Mouse (Mus musculus) left cerebral cortex, adult 2 months (tissue): ENCODE measurements at regions not wholly inside any gene's neighbourhood (a gene's known extent, or its start where the extent isn't known, plus 50 kb on each side); places are given as distances from the start of the nearest gene placed in this dataset.
"Not testable (repeated sequence)": the region's sequence is repeated elsewhere in the genome, so short reads cannot be mapped to it uniquely, and the experiment has no call there.

Experiments
- DNase-seq, 2 experiments: peaks; one replicate each; pipeline ENCODE4 v3.0.0; 2021 to 2022; ENCODE audit warnings: low spot score in 2 of 2, mixed read lengths in 1 of 2; ENCODE audit errors: extremely low spot score in 1 of 2
- H3K27ac ChIP-seq: fragments of 200-600 bp; 2 replicates; pipeline ENCODE4 v1.8.1; 2022
- H3K4me3 ChIP-seq: fragments of 200-600 bp; 2 replicates; pipeline ENCODE4 v1.8.1; 2022
- CTCF ChIP-seq: fragments of 200-600 bp; IDR thresholded peaks from 2 replicates; pipeline ENCODE4 v1.8.1; 2022; ENCODE audit warnings: antibody characterized with exemption, mild to moderate bottlenecking, moderate library complexity
- intact Hi-C: fragments of 180-260 bp; cut with DNase I; formaldehyde crosslinking; loops from one replicate; pipeline ENCODE4 v1.15.1; 2025

DNA sequence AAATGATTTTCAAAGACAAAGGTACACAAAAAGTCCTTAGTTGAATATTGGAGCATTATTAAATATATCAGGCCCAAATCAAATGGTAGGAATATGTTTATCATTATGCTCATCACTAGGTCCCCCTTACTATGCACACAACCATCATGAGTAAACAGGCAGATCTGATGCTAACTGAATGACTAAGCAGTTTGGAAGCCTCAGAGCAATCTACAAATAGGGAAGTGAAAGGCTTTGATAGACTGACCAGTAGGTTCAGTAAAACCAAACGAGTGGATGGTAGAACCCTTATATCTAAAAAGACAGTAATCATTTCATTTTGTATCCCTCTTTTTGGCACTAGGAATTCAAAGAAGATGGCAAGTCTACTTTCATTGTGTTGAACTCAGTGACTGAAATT is 1039.5 kb upstream of the Gje1 start:
- DNase-seq, result no peak
- intact Hi-C loops, result no loop called here

DNA sequence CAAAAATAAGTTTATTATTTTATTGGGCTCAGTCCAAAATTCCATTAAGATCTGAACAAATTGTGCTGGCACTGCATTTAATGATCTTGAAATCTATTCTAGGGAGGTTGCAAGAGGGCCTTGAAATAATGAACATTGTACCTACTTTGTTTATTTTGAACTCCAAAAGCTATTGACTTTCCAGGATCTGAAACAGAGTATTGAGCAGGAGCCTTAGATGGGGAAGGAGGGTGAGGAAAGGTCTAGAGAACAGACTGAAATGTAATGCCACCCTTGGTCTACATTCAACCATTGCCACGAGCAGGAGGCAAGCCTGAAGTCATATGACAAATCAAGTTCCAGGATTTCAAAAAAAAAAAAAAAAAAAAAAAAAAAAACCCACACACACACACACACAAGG is 1028.9 kb upstream of the Gje1 start:
- intact Hi-C loops, result no loop called here
- H3K4me3 ChIP-seq, result no peak overlapping the region
- no peak for DNase-seq
- no peak for TF ChIP-seq CTCF
- no peak overlapping the region for H3K27ac ChIP-seq

More for the DNA sequence above, 1039.5 kb upstream of the Gje1 start:
- H3K4me3 ChIP-seq, result no peak overlapping the region
- TF ChIP-seq CTCF, result no peak
- H3K27ac ChIP-seq, result no peak overlapping the region

DNA sequence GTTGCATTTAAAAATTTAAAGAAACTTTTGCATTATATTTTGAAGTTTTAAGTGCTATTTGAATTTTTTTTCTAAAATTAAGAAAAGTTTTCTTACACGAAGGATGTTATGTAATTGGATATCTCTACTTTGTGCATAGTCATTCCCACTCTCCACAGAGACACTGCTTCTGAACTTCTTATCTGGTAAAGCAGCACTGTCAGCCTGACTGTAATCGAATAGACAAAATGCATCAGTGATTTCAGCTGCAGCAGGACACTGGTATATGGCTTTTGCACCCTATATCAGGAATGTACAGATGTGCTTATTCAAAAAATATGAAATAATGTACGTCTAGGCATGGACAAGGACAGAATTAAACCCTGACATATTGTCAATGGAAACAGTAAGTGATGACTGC is 1020.6 kb upstream of the Gje1 start:
- TF ChIP-seq CTCF, result no peak
- Histone ChIP-seq H3K27ac (no peak overlapping the region), H3K4me3 (no peak overlapping the region)
- intact Hi-C loops, result no loop called here
- no peak for DNase-seq

DNA sequence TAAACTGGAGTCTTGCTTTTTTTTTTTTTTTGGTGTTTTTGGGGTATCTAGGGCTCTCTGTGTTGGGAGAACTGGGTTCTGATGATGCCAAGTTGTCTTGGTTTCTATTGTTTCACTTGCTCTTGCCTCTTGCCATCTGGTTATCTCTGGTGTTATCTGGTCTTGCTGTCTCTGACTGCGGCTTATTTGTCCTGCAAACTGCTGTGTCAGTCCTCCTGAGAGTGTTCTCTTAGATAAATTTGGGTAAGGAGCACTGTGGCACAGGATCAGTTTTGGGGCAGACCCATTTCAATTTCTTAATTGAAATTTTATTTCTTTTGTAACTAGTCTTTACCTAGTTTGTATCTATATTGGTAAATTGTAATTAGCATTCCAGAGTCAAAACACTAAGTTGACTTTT is 1013.3 kb upstream of the Gje1 start:
- no peak for TF ChIP-seq CTCF
- intact Hi-C loops, result no loop called here
- Histone ChIP-seq H3K4me3 (no peak overlapping the region), H3K27ac (no peak overlapping the region)
- DNase-seq, result no peak

DNA sequence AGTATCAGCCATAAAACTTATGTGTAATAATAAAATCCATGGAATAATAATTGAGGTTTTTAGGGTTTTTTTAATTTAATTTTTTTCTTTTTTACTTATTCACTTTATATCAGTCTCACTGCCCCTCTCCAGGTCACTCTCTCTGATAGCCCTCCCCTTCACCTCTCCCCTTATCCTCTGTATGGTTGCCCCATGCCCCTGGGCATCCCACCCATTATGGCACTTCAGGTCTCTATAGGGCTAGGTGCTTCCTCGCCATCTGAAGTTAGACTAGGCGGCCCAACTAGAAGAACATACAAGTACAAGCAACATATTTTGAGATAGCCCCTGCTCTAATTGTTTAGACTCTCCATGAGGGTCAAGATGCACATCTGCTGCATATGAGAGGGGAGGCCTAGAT is 979.9 kb upstream of the Gje1 start:
- no peak for TF ChIP-seq CTCF
- Histone ChIP-seq H3K27ac (no peak overlapping the region), H3K4me3 (no peak overlapping the region)
- no peak for DNase-seq
- intact Hi-C loops, result no loop called here

DNA sequence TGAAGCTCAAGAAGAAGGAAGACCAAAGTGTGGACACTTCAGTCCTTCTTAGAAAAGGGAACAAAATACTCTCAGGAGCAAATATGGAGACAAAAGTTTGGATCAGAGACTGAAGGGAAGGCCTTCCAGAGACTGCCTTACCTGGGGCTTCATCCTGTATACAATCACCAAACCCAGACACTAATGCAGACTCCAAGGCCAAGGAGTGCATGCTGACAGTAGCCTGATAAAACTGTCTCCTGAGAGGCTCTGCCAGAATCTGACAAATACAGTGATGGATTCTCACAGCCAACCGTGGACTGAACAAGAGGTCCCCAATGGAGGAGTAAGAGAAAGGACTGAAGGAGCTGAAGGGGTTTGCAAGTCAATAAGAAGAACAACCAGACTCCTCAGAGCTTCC is 979.0 kb upstream of the Gje1 start:
- intact Hi-C loops, result no loop called here
- H3K4me3 ChIP-seq, result no peak overlapping the region
- DNase-seq, result no peak
- TF ChIP-seq CTCF, result no peak
- no peak overlapping the region for H3K27ac ChIP-seq

DNA sequence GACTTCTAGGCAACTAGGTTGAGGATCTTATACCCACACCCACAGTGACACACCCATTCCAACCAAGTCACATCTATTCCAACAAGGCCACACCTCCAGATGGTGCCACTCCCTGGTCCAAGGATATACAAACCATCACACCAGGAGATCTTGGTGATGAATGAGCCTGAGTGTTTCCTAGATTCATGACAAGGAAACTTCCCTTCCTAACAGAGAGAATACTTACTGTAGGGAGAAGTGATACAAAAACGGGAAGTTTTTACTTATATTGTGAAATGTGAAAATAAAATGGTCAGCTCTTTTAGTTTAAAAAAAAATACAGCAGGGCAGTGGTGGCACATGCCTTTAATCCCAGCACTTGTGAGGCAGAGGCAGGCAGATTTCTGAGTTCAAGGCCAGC is 953.6 kb upstream of the Gje1 start:
- not testable (repeated sequence) for H3K4me3 ChIP-seq, DNase-seq

More for the DNA sequence above, 953.6 kb upstream of the Gje1 start:
- intact Hi-C loops, H3K27ac ChIP-seq: not testable (repeated sequence)
